Mouse (Mus musculus): ENCODE results near the gene Dcaf4.
A peak's percentile ranks its signal among the peaks of the same experiment; 100 is the strongest.

Gene Dcaf4

GRCm38 (mm10) chr12:83496336-83496735, 23.9 kb upstream of the Dcaf4 start:
- DNase-seq (ENCODE audit: low spot score) = no peak

GRCm38 (mm10) chr12:83496736-83497135, 23.5 kb upstream of the Dcaf4 start:
- DNase-seq (ENCODE audit: low spot score) = no peak

GRCm38 (mm10) chr12:83497959-83498358, 22.3 kb upstream of the Dcaf4 start:
- no peak for DNase-seq (ENCODE audit: low spot score)

GRCm38 (mm10) chr12:83499256-83499655, 21.0 kb upstream of the Dcaf4 start:
- DNase-seq (ENCODE audit: low spot score) = no peak

- DNase-seq (ENCODE audit: low spot score) = peak; percentile 84
These were observed 18.1 kb upstream of the Dcaf4 start for GRCm38 (mm10) chr12:83502190-83502589.

- DNase-seq (ENCODE audit: low spot score) = no peak
These were observed 13.7 kb upstream of the Dcaf4 start for GRCm38 (mm10) chr12:83506543-83506942.

- no peak for DNase-seq (ENCODE audit: low spot score)
These were observed 9.7 kb upstream of the Dcaf4 start for GRCm38 (mm10) chr12:83510586-83510985.

GRCm38 (mm10) chr12:83512783-83513182, 7.5 kb upstream of the Dcaf4 start:
- peak; percentile 59 for DNase-seq (ENCODE audit: low spot score)

- peak; percentile 58 for DNase-seq (ENCODE audit: low spot score)
These were observed 7.1 kb upstream of the Dcaf4 start for GRCm38 (mm10) chr12:83513185-83513584.

- DNase-seq (ENCODE audit: low spot score) = peak; percentile 78
These were observed 6.0 kb upstream of the Dcaf4 start for GRCm38 (mm10) chr12:83514216-83514615.

GRCm38 (mm10) chr12:83517580-83517979, 2.7 kb upstream of the Dcaf4 start:
- no peak for DNase-seq (ENCODE audit: low spot score)

GRCm38 (mm10) chr12:83521083-83521482, 817 bp downstream of the Dcaf4 start:
- DNase-seq (ENCODE audit: low spot score) = no peak

GRCm38 (mm10) chr12:83523056-83523455, 2.8 kb downstream of the Dcaf4 start:
- DNase-seq (ENCODE audit: low spot score) = no peak

GRCm38 (mm10) chr12:83523892-83524291, 3.6 kb downstream of the Dcaf4 start:
- DNase-seq (ENCODE audit: low spot score) = no peak

- no peak for DNase-seq (ENCODE audit: low spot score)
These were observed 4.1 kb downstream of the Dcaf4 start for GRCm38 (mm10) chr12:83524329-83524728.

- DNase-seq (ENCODE audit: low spot score) = no peak
These were observed 5.7 kb downstream of the Dcaf4 start for GRCm38 (mm10) chr12:83525822-83526544.

- DNase-seq (ENCODE audit: low spot score) = no peak
These were observed 7.5 kb downstream of the Dcaf4 start for GRCm38 (mm10) chr12:83527816-83528215.

GRCm38 (mm10) chr12:83528665-83529064, 8.4 kb downstream of the Dcaf4 start:
- DNase-seq (ENCODE audit: low spot score) = no peak

GRCm38 (mm10) chr12:83531992-83532391, 11.7 kb downstream of the Dcaf4 start:
- DNase-seq (ENCODE audit: low spot score) = no peak

- DNase-seq (ENCODE audit: low spot score) = no peak
These were observed 12.7 kb downstream of the Dcaf4 start for GRCm38 (mm10) chr12:83532966-83533365.

GRCm38 (mm10) chr12:83534190-83534589, 13.9 kb downstream of the Dcaf4 start:
- no peak for DNase-seq (ENCODE audit: low spot score)

GRCm38 (mm10) chr12:83535428-83535827, 15.2 kb downstream of the Dcaf4 start:
- DNase-seq (ENCODE audit: low spot score) = no peak

- DNase-seq (ENCODE audit: low spot score) = no peak
These were observed 15.8 kb downstream of the Dcaf4 start for GRCm38 (mm10) chr12:83536039-83536438.

GRCm38 (mm10) chr12:83543997-83544396, 23.7 kb downstream of the Dcaf4 start:
- no peak for DNase-seq (ENCODE audit: low spot score)

Data from MN1 (cell line).